21 mouse cellular contexts compared by ENCODE assay signal in genomic region chr7:47066942-47067341, GRCm38 (mm10). TPM values are rescaled to one million over a fixed set of nuclear protein-coding genes. Genes with fewer than 3 reads are reported as not detected.
A peak's percentile ranks its signal among the peaks of the same experiment; 100 is the strongest.
DNase-seq lines count a peak whose midpoint lies in the region; ATAC-seq and TF ChIP-seq lines count a peak whose summit lies in the region.
"Had no signal": no experiment of that assay in that cellular context is flagged by ENCODE, and none has a peak within 500 bp of the region (broad histone marks: within the 10 kb centered on the region; RNA-seq: fewer than 3 reads in every experiment).

No protein-coding gene starts in this region.

- no peaks in the 10 kb centered on the region for H3K4me1 ChIP-seq in lung, embryonic 14.5 days (ENCODE audit: insufficient read depth)
- H3K4me1 ChIP-seq in lung, embryonic 15.5 days, result 0 out of 2 replicates have a peak, but pooled peaks cover 6% of the 10 kb centered on the region
- 0 out of 2 replicates have a peak, but pooled peaks cover 2% of the 10 kb centered on the region for H3K4me1 ChIP-seq in lung, embryonic 16.5 days (replicated peaks; ENCODE audit: control insufficient read depth, insufficient read depth, low read length)

- H3K36me3 ChIP-seq in lung, embryonic 14.5 days (ENCODE audit: insufficient read depth), result no peaks in the 10 kb centered on the region
- no peaks in the 10 kb centered on the region for H3K36me3 ChIP-seq in lung, embryonic 15.5 days
- no peaks in the 10 kb centered on the region for H3K36me3 ChIP-seq in lung, embryonic 16.5 days (ENCODE audit: control insufficient read depth, insufficient read depth, low read length)
- no peaks in the 10 kb centered on the region for H3K36me3 ChIP-seq in macrophage (ENCODE audit: inconsistent target)
- H3K36me3 ChIP-seq: G1E had no signal

- no peak overlapping the region for H3K4me2 ChIP-seq in lung, embryonic 14.5 days
- H3K4me2 ChIP-seq in lung, embryonic 15.5 days, result no peak overlapping the region
- no peak overlapping the region for H3K4me2 ChIP-seq in lung, embryonic 16.5 days (ENCODE audit: low read depth, low read length)

- no peak overlapping the region for H3K4me3 ChIP-seq in lung, embryonic 14.5 days (ENCODE audit: low read depth, low read length)
- H3K4me3 ChIP-seq in lung, embryonic 15.5 days, result no peak overlapping the region
- H3K4me3 ChIP-seq in lung, embryonic 16.5 days (ENCODE audit: low read length), result no peak overlapping the region
- no peak overlapping the region for H3K4me3 ChIP-seq in macrophage (ENCODE audit: inconsistent target)

- DNase-seq in lung, embryonic 14.5 days, result peak; percentile 75
- no peak for DNase-seq in lung, adult 18-20 months
- DNase-seq in lung, postnatal 10 days, result no peak
- DNase-seq in lung, postnatal 25 days (ENCODE audit: low spot score), result no peak
- DNase-seq in embryo, embryonic 10.5 days (ENCODE audit: low spot score), result no peak
- DNase-seq: adrenal gland, adult 2 months; adrenal gland, adult 8-10 months; adrenal gland, postnatal 10 days; adrenal gland, postnatal 14 days; adrenal gland, postnatal 25 days; adrenal gland, postnatal 36 days; B cell, adult 2 months; cerebellum, adult 11 months; cerebellum, adult 11-12 months had no signal

- TF ChIP-seq CTCF in lung, embryonic 14.5 days (IDR thresholded peaks at IDR 0.05; ENCODE audit: low read depth), result no peak

- WGBS in lung, embryonic 14.5 days, result 52% methylated on average over 3 of the region's 3 CpGs
- 43% methylated on average over 3 of the region's 3 CpGs for WGBS in lung, embryonic 15.5 days
- WGBS in lung, embryonic 16.5 days, result 42% methylated on average over 3 of the region's 3 CpGs
- 90% methylated on average over 3 of the region's 3 CpGs for WGBS in macrophage (ENCODE audit: missing documents)

- H3K79me2 ChIP-seq in macrophage (ENCODE audit: inconsistent target), result no peaks in the 10 kb centered on the region

- peak; percentile 62; the same call in 1 of the 2 replicates for ATAC-seq in lung, embryonic 14.5 days (ENCODE audit: insufficient read depth)
- ATAC-seq in lung, embryonic 15.5 days (ENCODE audit: borderline replicate concordance, extremely low read depth, low FRiP score, low TSS enrichment), result peak; percentile 43; the same call in 1 of the 2 replicates
- peak; percentile 66 for ATAC-seq in lung, embryonic 16.5 days (ENCODE audit: low read depth)
- ATAC-seq: activated CD4-positive, CD25-positive, alpha-beta regulatory T cell, adult 4 months; CD4-positive, CD25-positive, alpha-beta regulatory T cell, adult 4 months; Patski had no signal

- H3K9ac ChIP-seq in lung, embryonic 14.5 days, result no peak overlapping the region
- no peak overlapping the region for H3K9ac ChIP-seq in lung, embryonic 15.5 days
- no peak overlapping the region for H3K9ac ChIP-seq in lung, embryonic 16.5 days (ENCODE audit: low read length)

- H3K9me3 ChIP-seq in lung, embryonic 14.5 days (ENCODE audit: low read depth, low read length), result no peaks in the 10 kb centered on the region
- H3K9me3 ChIP-seq in lung, embryonic 15.5 days, result no peaks in the 10 kb centered on the region
- no peaks in the 10 kb centered on the region for H3K9me3 ChIP-seq in lung, embryonic 16.5 days (ENCODE audit: control insufficient read depth, low read length)

- no peaks in the 10 kb centered on the region for H3K27me3 ChIP-seq in lung, embryonic 14.5 days (ENCODE audit: insufficient read depth, low read length)
- H3K27me3 ChIP-seq in lung, embryonic 15.5 days, result no peaks in the 10 kb centered on the region
- no peaks in the 10 kb centered on the region for H3K27me3 ChIP-seq in lung, embryonic 16.5 days (ENCODE audit: control insufficient read depth, insufficient read depth, low read depth, low read length)
- H3K27me3 ChIP-seq: Patski had no signal

- H3K27ac ChIP-seq in lung, embryonic 14.5 days (ENCODE audit: low read depth), result no peak overlapping the region; the same call in 1 of the 2 replicates
- H3K27ac ChIP-seq in lung, embryonic 15.5 days, result 0 out of 2 replicates have a peak overlapping the region, but pooled peaks have one; percentile 37
- peak overlapping the region; percentile 36 for H3K27ac ChIP-seq in lung, embryonic 16.5 days (ENCODE audit: low read length)
- peak overlapping the region; percentile 48 for H3K27ac ChIP-seq in macrophage

RNA-seq across cellular contexts. Expression of gene Tmem86a, which starts 16.5 kb away (rescaled TPM):
- polyA plus RNA-seq in lung, embryonic 14.5 days (2014; fragmentation: Nextera tagmentation; extraction: Ambion mirVana), result 31.9 and 32.1 TPM in 2 replicates
- 44.9 and 45.5 TPM in 2 replicates for polyA plus RNA-seq in lung, embryonic 15.5 days (2015; fragmentation: Nextera tagmentation; extraction: Ambion mirVana)
- 40.4 and 41.7 TPM in 2 replicates for polyA plus RNA-seq in lung, embryonic 16.5 days (2015; fragmentation: Nextera tagmentation; extraction: Ambion mirVana)
- total RNA-seq in macrophage (2018; cell fraction: chromatin; rRNA removed), result 10 to 100 TPM in 15 of 26 experiments, 1 to 10 TPM in 11; 1.0 to 51.2 (median 11.9) TPM
- 100 to 1,000 TPM in 22 of 26 experiments, 10 to 100 TPM in 4; 59.2 to 274 (median 187) TPM for total RNA-seq in macrophage (2018; cell fraction: cytosol; rRNA removed)
- total RNA-seq in macrophage (2018; cell fraction: nucleus; rRNA removed), result 100 to 1,000 TPM in 11 of 26 experiments, 10 to 100 TPM in 14, 1 to 10 TPM in 1; 7.5 to 190 (median 90.8) TPM
- 125 to 195 TPM (median 135 TPM) in 3 replicates for polyA plus RNA-seq in macrophage (2018)

RNA-seq across cellular contexts. Expression of gene Spty2d1, which starts 58.7 kb away (rescaled TPM):
- polyA plus RNA-seq in lung, embryonic 14.5 days (2014; fragmentation: Nextera tagmentation; extraction: Ambion mirVana), result 23.6 and 23.8 TPM in 2 replicates
- 22.8 and 23.3 TPM in 2 replicates for polyA plus RNA-seq in lung, embryonic 15.5 days (2015; fragmentation: Nextera tagmentation; extraction: Ambion mirVana)
- 23.9 and 24.0 TPM in 2 replicates for polyA plus RNA-seq in lung, embryonic 16.5 days (2015; fragmentation: Nextera tagmentation; extraction: Ambion mirVana)
- total RNA-seq in macrophage (2018; cell fraction: chromatin; rRNA removed), result 100 to 1,000 TPM in 1 of 26 experiments, 10 to 100 TPM in 25; 22.0 to 116 (median 41.8) TPM
- 10 to 100 TPM; 22.3 to 51.1 (median 30.6) TPM for total RNA-seq in macrophage (2018; cell fraction: cytosol; rRNA removed)
- 10 to 100 TPM; 29.4 to 62.6 (median 40.1) TPM for total RNA-seq in macrophage (2018; cell fraction: nucleus; rRNA removed)
- 14.1 to 25.5 TPM (median 17.6 TPM) in 3 replicates for polyA plus RNA-seq in macrophage (2018)
